Mouse (Mus musculus) liver, embryonic 14.5 days (tissue): Measurements from ENCODE around the gene Pgam1. TPM values are rescaled to one million over a fixed set of nuclear protein-coding genes. Genes with fewer than 3 reads are reported as not detected.
"Not testable (repeated sequence)": the region's sequence is repeated elsewhere in the genome, so short reads cannot be mapped to it uniquely, and the experiment has no call there.

Experiments used
- ATAC-seq: fragments of 200-750 bp; cut with Nextera tagmentation; 2 replicates; pipeline ENCODE4 v1.8.0; 2017; ENCODE audit warnings: moderate number of reproducible peaks, mild to moderate bottlenecking, moderate library complexity; ENCODE audit not compliant: insufficient read depth
- DNase-seq, 3 experiments: peaks; one replicate each; pipeline ENCODE4 v3.0.0-alpha.2; 2012 to 2013; ENCODE audit warnings: low read depth in 3 of 3, low spot score in 3 of 3
- H3K27ac ChIP-seq: fragments of 300-500 bp; sonication (generic); 2 replicates; pipeline ENCODE4 v1.5.1; 2014; ENCODE audit warnings: moderate library complexity, mild to moderate bottlenecking, control low read depth, inconsistent platforms
- H3K27me3 ChIP-seq: fragments of 300-500 bp; sonication (generic); 2 replicates; pipeline ENCODE4 v1.6.1; 2014; ENCODE audit warnings: mild to moderate bottlenecking, low read length, moderate library complexity; ENCODE audit not compliant: control insufficient read depth, insufficient read depth
- H3K36me3 ChIP-seq: fragments of 300-500 bp; sonication (generic); replicated peaks from 2 replicates; pipeline ENCODE4 v1.6.1; 2014; ENCODE audit warnings: low read depth; ENCODE audit not compliant: control insufficient read depth, insufficient read depth
- H3K4me1 ChIP-seq, 2 experiments: fragments of 200-500 bp in 1 of 2; fragments of 300-500 bp in 1 of 2; sonication (generic) in 1 of 2; replicated peaks; 2 replicates each; pipeline ENCODE4 v1.6.1; 2012 to 2014; ENCODE audit warnings: antibody characterized with exemption in 1 of 2, inconsistent platforms in 1 of 2, low read length in 1 of 2; ENCODE audit not compliant: control insufficient read depth in 2 of 2, insufficient read depth in 2 of 2
- H3K4me2 ChIP-seq: fragments of 300-500 bp; sonication (generic); 2 replicates; pipeline ENCODE4 v1.6.1; 2014; ENCODE audit warnings: low read depth, mild to moderate bottlenecking, control low read depth, moderate library complexity
- H3K4me3 ChIP-seq, 2 experiments: fragments of 200-500 bp in 1 of 2; fragments of 300-500 bp in 1 of 2; sonication (generic) in 1 of 2; 2 replicates each; pipeline ENCODE4 v1.5.1; 2012 to 2014; ENCODE audit warnings: low read depth in 2 of 2, low read length in 2 of 2, mild to moderate bottlenecking in 2 of 2, control low read depth in 1 of 2, inconsistent platforms in 1 of 2, moderate library complexity in 1 of 2; ENCODE audit not compliant: insufficient read depth in 1 of 2
- H3K9ac ChIP-seq: fragments of 300-500 bp; sonication (generic); replicated peaks from 2 replicates; pipeline ENCODE4 v1.6.1; 2014; ENCODE audit warnings: mild to moderate bottlenecking, control low read depth, moderate library complexity
- H3K9me3 ChIP-seq: fragments of 300-500 bp; sonication (generic); 2 replicates; pipeline ENCODE4 v1.6.1; 2016; ENCODE audit warnings: low read length, mixed read lengths; ENCODE audit not compliant: control insufficient read depth
- CTCF ChIP-seq: IDR thresholded peaks from 2 replicates; pipeline ENCODE4 v1.5.1; 2016; ENCODE audit warnings: antibody characterized with exemption, low read depth, control low read depth
- EP300 ChIP-seq: IDR thresholded peaks from 2 replicates; pipeline ENCODE4 v1.6.1; 2016; ENCODE audit warnings: antibody characterized with exemption, low read depth
- WGBS: fragments of 180-500 bp; shearing (Covaris S2); extraction: QIAGEN DNeasy Blood & Tissue Kit; methylation state at CpG from one replicate; pipeline ENCODE4 v1.1.7; 2014; ENCODE audit not compliant: insufficient replicate concordance; 5-methylcytosine and 5-hydroxymethylcytosine counted together
- polyA plus RNA-seq, 2 experiments: library from polyadenylated mRNA; depleted of rRNA in 1 of 2; stranded (reverse) in 1 of 2; unstranded in 1 of 2; fragments of >200 nt; fragmentation: Nextera tagmentation in 1 of 2; extraction: Ambion mirVana in 1 of 2; gene quantifications; 2 replicates each; pipeline versions ENCODE4 v1.2.1 to v1.2.3; 2012 to 2014

The Pgam1 gene
- polyA plus RNA-seq, 2 experiments, result 123 to 190 TPM

GRCm38 (mm10) chr19:41908736-41909135 lies 3.0 kb upstream of the Pgam1 start:
- Histone ChIP-seq H3K9me3 (no peaks in the 10 kb centered on the region), H3K4me2 (no peak overlapping the region), H3K27me3 (no peaks in the 10 kb centered on the region), H3K27ac (no peak overlapping the region), H3K36me3 (no peaks in the 10 kb centered on the region), H3K9ac (no peak overlapping the region), H3K4me1 (peaks cover 34 to 37% of the 10 kb centered on the region in 2 experiments), H3K4me3 (no peak overlapping the region)
- DNase-seq (no peak), ATAC-seq (no peak)
- 79% methylated on average over 3 of the region's 3 CpGs for WGBS
- TF ChIP-seq CTCF, result no peak
- TF ChIP-seq EP300, result no peak

GRCm38 (mm10) chr19:41910396-41910795 lies 1.3 kb upstream of the Pgam1 start:
- no peak for ATAC-seq

GRCm38 (mm10) chr19:41912121-41913080 lies 678 bp downstream of the Pgam1 start:
- Histone ChIP-seq H3K4me2 (peak overlapping the region; percentile 87), H3K4me1 (peaks cover 13 to 22% of the 10 kb centered on the region in 2 experiments), H3K9me3 (no peaks in the 10 kb centered on the region), H3K9ac (peak overlapping the region; percentile 84), H3K36me3 (peaks cover 15% of the 10 kb centered on the region), H3K27me3 (no peaks in the 10 kb centered on the region), H3K4me3 (peak overlapping the region; percentile 73 to 79), H3K27ac (peak overlapping the region; percentile 29; the same call in 1 of the 2 replicates)
- under 1% methylated on average over 53 of the region's 53 CpGs for WGBS
- no peak for DNase-seq
- ATAC-seq, result peak; percentile 18
- TF ChIP-seq CTCF, result no peak
- no peak for TF ChIP-seq EP300

More at GRCm38 (mm10) chr19:41910396-41910795, 1.3 kb upstream of the Pgam1 start:
- 81% methylated on average over 2 of the region's 2 CpGs for WGBS
- Histone ChIP-seq H3K27ac (no peak overlapping the region), H3K27me3 (no peaks in the 10 kb centered on the region), H3K4me3 (no peak overlapping the region), H3K36me3 (no peaks in the 10 kb centered on the region), H3K4me1 (peaks cover 33 to 42% of the 10 kb centered on the region in 2 experiments), H3K9ac (no peak overlapping the region), H3K9me3 (no peaks in the 10 kb centered on the region), H3K4me2 (no peak overlapping the region)
- no peak for TF ChIP-seq EP300
- TF ChIP-seq CTCF, result no peak
- DNase-seq, result no peak

GRCm38 (mm10) chr19:41913774-41914591 lies 2.3 kb downstream of the Pgam1 start:
- peak overlapping the region; percentile 9 to 79; a peak in 3 of 4 replicates for H3K4me3 ChIP-seq
- 41% methylated on average over 6 of the region's 6 CpGs for WGBS
- no peak overlapping the region for H3K9ac ChIP-seq
- H3K27me3 ChIP-seq, result no peaks in the 10 kb centered on the region
- peaks cover 11 to 18% of the 10 kb centered on the region in 2 experiments for H3K4me1 ChIP-seq
- ATAC-seq (no peak), DNase-seq (no peak)
- no peaks in the 10 kb centered on the region for H3K9me3 ChIP-seq
- H3K4me2 ChIP-seq, result peak overlapping the region; percentile 87
- peaks cover 20% of the 10 kb centered on the region for H3K36me3 ChIP-seq
- TF ChIP-seq CTCF, result no peak
- no peak for TF ChIP-seq EP300
- no peak overlapping the region for H3K27ac ChIP-seq

- Histone ChIP-seq H3K4me1 (peaks cover 11 to 18% of the 10 kb centered on the region in 2 experiments), H3K4me2 (peak overlapping the region; percentile 87; the same call in 1 of the 2 replicates), H3K36me3 (peaks cover 24% of the 10 kb centered on the region)
- DNase-seq, H3K9ac ChIP-seq, H3K9me3 ChIP-seq, ATAC-seq, H3K27me3 ChIP-seq, H3K4me3 ChIP-seq, H3K27ac ChIP-seq: not testable (repeated sequence)
Measured at GRCm38 (mm10) chr19:41914592-41914882, 2.8 kb downstream of the Pgam1 start.
